Mouse (Mus musculus) v-Abl transformed pro-B cells (cell line): ENCODE measurements around the gene Iqce.

Experiments
- in situ Hi-C, 2 experiments: fragments of 400-800 bp; cut with MboI; formaldehyde crosslinking; loops; one replicate each; pipeline ENCODE4 v1.15.1; 2025; ENCODE audit not compliant: unreplicated experiment in 2 of 2

Iqce gene

GRCm38 (mm10) chr5:140642076-140642475 is 60.1 kb downstream of the Iqce start:
- in situ Hi-C loops, result loop anchor here (5.0 to 25.0 kb wide), 3 partner anchors 105 to 1670 kb away; partner anchors contain the start of genes Dnaaf5 (in 1 of the 2) and Prkar1b (in 1 of the 2)

GRCm38 (mm10) chr5:140641254-140641928 is 60.8 kb downstream of the Iqce start:
- in situ Hi-C loops, result loop anchor here (5.0 to 25.0 kb wide), 3 partner anchors 106 to 1671 kb away; partner anchors contain the start of genes Dnaaf5 (in 1 of the 2) and Prkar1b (in 1 of the 2)

- in situ Hi-C loops, result loop anchor here (5.0 to 25.0 kb wide), 3 partner anchors 106 to 1671 kb away; partner anchors contain the start of genes Dnaaf5 (in 1 of the 2) and Prkar1b (in 1 of the 2)
These were observed 61.4 kb downstream of the Iqce start for GRCm38 (mm10) chr5:140640812-140641211.

- in situ Hi-C loops, result loop anchor here (5.0 to 25.0 kb wide), 4 partner anchors 107 to 1672 kb away; partner anchors contain the start of genes Dnaaf5 (in 1 of the 2) and Prkar1b (in 1 of the 2)
These were observed 62.3 kb downstream of the Iqce start for GRCm38 (mm10) chr5:140639871-140640270.

GRCm38 (mm10) chr5:140639312-140639711 is 62.9 kb downstream of the Iqce start:
- in situ Hi-C loops, result loop anchor here (10.0 to 25.0 kb wide), 3 partner anchors 215 to 1673 kb away; partner anchors contain the start of genes Dnaaf5 (in 1 of the 2) and Prkar1b (in 1 of the 2)

- in situ Hi-C loops, result loop anchor here (10.0 to 25.0 kb wide), 3 partner anchors 216 to 1674 kb away; partner anchors contain the start of genes Dnaaf5 (in 1 of the 2) and Prkar1b (in 1 of the 2)
These were observed 63.7 kb downstream of the Iqce start for GRCm38 (mm10) chr5:140638484-140638883.

- in situ Hi-C loops, result loop anchor here (10.0 to 25.0 kb wide), 3 partner anchors 217 to 1674 kb away; partner anchors contain the start of genes Dnaaf5 (in 1 of the 2) and Prkar1b (in 1 of the 2)
These were observed 64.2 kb downstream of the Iqce start for GRCm38 (mm10) chr5:140637989-140638388.

GRCm38 (mm10) chr5:140637058-140637410 is 65.1 kb downstream of the Iqce start:
- in situ Hi-C loops, result loop anchor here (10.0 to 25.0 kb wide), 3 partner anchors 218 to 1675 kb away; partner anchors contain the start of genes Dnaaf5 (in 1 of the 2) and Prkar1b (in 1 of the 2)

GRCm38 (mm10) chr5:140636316-140637057 is 65.7 kb downstream of the Iqce start:
- in situ Hi-C loops, result loop anchor here (10.0 to 25.0 kb wide), 3 partner anchors 218 to 1676 kb away; partner anchors contain the start of genes Dnaaf5 (in 1 of the 2) and Prkar1b (in 1 of the 2)

GRCm38 (mm10) chr5:140634798-140635722 is 67.1 kb downstream of the Iqce start:
- in situ Hi-C loops, result loop anchor here (5.0 to 25.0 kb wide), 6 partner anchors 42 to 1677 kb away; partner anchors contain the start of genes Dnaaf5 (in 1 of the 2) and Prkar1b (in 1 of the 2)

- in situ Hi-C loops, result loop anchor here (5.0 to 25.0 kb wide), 6 partner anchors 44 to 1679 kb away; partner anchors contain the start of genes Dnaaf5 (in 1 of the 2) and Prkar1b (in 1 of the 2)
These were observed 68.7 kb downstream of the Iqce start for GRCm38 (mm10) chr5:140633432-140633831.

- in situ Hi-C loops, result loop anchor here (10.0 to 25.0 kb wide), 3 partner anchors 1467 to 1686 kb away; partner anchors contain the start of genes Dnaaf5 (in 1 of the 2) and Prkar1b (in 1 of the 2)
These were observed 73.2 kb downstream of the Iqce start for GRCm38 (mm10) chr5:140628995-140629394.

- in situ Hi-C loops, result loop anchor here (10.0 to 25.0 kb wide), 3 partner anchors 1465 to 1687 kb away; partner anchors contain the start of genes Dnaaf5 (in 1 of the 2) and Prkar1b (in 1 of the 2)
These were observed 74.6 kb downstream of the Iqce start for GRCm38 (mm10) chr5:140627580-140627979.

- in situ Hi-C loops, result loop anchor here (10.0 to 25.0 kb wide), 3 partner anchors 1463 to 1690 kb away; partner anchors contain the start of genes Dnaaf5 (in 1 of the 2) and Prkar1b (in 1 of the 2)
These were observed 77.2 kb downstream of the Iqce start for GRCm38 (mm10) chr5:140624961-140625360.

- in situ Hi-C loops, result loop anchor here in 1 of 2 experiments (10.0 kb wide), 1 partner anchor 1691 kb away; no protein-coding TSS in a partner anchor
These were observed 77.9 kb downstream of the Iqce start for GRCm38 (mm10) chr5:140624238-140624637.

- in situ Hi-C loops, result loop anchor here in 1 of 2 experiments (10.0 kb wide), 1 partner anchor 1691 kb away; no protein-coding TSS in a partner anchor
These were observed 78.4 kb downstream of the Iqce start for GRCm38 (mm10) chr5:140623791-140624190.

GRCm38 (mm10) chr5:140622978-140623670 is 79.1 kb downstream of the Iqce start:
- in situ Hi-C loops, result loop anchor here in 1 of 2 experiments (10.0 kb wide), 1 partner anchor 1692 kb away; no protein-coding TSS in a partner anchor

- in situ Hi-C loops, result loop anchor here in 1 of 2 experiments (10.0 kb wide), 1 partner anchor 1693 kb away; no protein-coding TSS in a partner anchor
These were observed 80.7 kb downstream of the Iqce start for GRCm38 (mm10) chr5:140621517-140621916.
